ENCODE assay signal across 8 mouse cellular contexts in the genomic region with DNA sequence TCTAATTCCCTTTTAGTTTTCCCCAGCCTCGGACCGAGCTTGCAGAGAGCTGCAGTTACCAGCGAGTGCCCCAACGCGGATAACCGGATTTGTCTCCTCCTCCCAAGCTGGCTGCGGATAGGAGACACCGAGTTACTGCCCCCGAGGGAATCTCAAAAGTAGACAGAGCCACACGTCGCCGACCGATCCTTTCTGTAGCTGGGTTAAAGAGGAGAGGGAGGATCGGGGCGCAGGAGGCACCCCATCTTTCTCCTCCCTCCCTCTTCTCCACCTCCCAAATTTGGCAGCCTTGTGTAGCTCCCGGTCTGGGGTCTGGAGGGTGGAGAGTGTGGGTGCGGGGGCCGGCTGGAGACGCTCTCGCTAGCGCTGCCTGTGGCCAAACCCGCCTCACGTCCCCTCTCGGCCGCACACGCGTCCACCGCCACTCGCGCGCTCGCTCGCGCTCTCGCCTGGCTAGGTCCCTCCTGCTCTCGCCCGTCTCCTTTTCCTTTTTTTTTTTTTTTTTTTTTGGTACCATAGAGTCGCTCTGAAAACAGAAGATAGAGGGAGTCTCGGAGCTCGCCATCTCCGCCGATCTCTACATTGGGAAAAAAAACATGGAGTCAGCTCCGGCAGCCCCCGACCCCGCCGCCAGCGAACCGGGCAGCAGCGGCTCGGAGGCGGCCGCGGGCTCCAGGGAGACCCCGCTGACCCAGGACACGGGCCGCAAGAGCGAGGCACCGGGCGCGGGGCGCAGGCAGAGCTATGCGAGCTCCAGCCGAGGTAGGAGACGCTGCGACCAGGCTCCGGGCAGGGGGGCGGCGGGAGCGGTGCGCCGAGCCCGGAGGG. TPM values are rescaled to one million over a fixed set of nuclear protein-coding genes. Genes with fewer than 3 reads are reported as not detected.
A peak's percentile ranks its signal among the peaks of the same experiment; 100 is the strongest.
DNase-seq lines count a peak whose midpoint lies in the region; ATAC-seq and TF ChIP-seq lines count a peak whose summit lies in the region.

Rora (plus strand) TSS at position 576 of the 828 bp plus-strand sequence.

- no peak for TF ChIP-seq CTCF in spleen, adult 2 months (IDR thresholded peaks at IDR 0.05; ENCODE audit: extremely low read depth, insufficient read depth, insufficient read length, insufficient replicate concordance)
- 0 out of 2 replicates have a peak, but pooled peaks have one; percentile 10 for TF ChIP-seq CTCF in kidney, adult 2 months (conservative IDR thresholded peaks at IDR 0.05; ENCODE audit: insufficient read depth, insufficient read length, low read depth, low read length)

- H3K4me1 ChIP-seq in spleen, adult 2 months (ENCODE audit: control insufficient read depth, insufficient read depth, insufficient read length) = no peaks in the 10 kb centered on the region
- H3K4me1 ChIP-seq in embryonic facial prominence, embryonic 14.5 days (ENCODE audit: control insufficient read depth, insufficient read depth, low read length) = 0 out of 2 replicates have a peak, but pooled peaks cover 6% of the 10 kb centered on the region
- no peaks in the 10 kb centered on the region for H3K4me1 ChIP-seq in kidney, adult 2 months (ENCODE audit: control insufficient read depth, insufficient read depth, low read length)
- H3K4me1 ChIP-seq in limb, embryonic 12.5 days (replicated peaks) = peaks cover 7% of the 10 kb centered on the region
- H3K4me1 ChIP-seq in midbrain, embryonic 16.5 days (ENCODE audit: control insufficient read depth, insufficient read depth, low read length) = peaks cover 17% of the 10 kb centered on the region; the same call in 1 of the 2 replicates

- TF ChIP-seq POLR2A in spleen, adult 2 months (IDR thresholded peaks at IDR 0.05; ENCODE audit: low read depth, low read length) = no peak
- TF ChIP-seq POLR2A in kidney, adult 2 months (IDR thresholded peaks at IDR 0.05; ENCODE audit: low read depth, low read length) = no peak

- H3K9ac ChIP-seq in embryonic facial prominence, embryonic 14.5 days (ENCODE audit: low read depth, low read length) = peak within 1 kb of the TSS; percentile 86
- H3K9ac ChIP-seq in limb, embryonic 12.5 days (replicated peaks) = peak within 1 kb of the TSS; percentile 79
- peak within 1 kb of the TSS; percentile 91 for H3K9ac ChIP-seq in midbrain, embryonic 16.5 days (ENCODE audit: low read depth, low read length)

- DNase-seq in spleen, adult 2 months (ENCODE audit: low read depth in 1 of 2, low spot score in 2 of 2) = no peak
- no peak for DNase-seq in spleen, postnatal 14 days (ENCODE audit: low spot score in 2 of 2)
- DNase-seq in embryonic facial prominence, embryonic 14.5 days (ENCODE audit: low spot score) = peak; percentile 89
- DNase-seq in heart, adult 8-10 months (ENCODE audit: low spot score) = peak; percentile 36
- DNase-seq in kidney, adult 2 months = peak; percentile 61
- DNase-seq in testis, postnatal 10 days (ENCODE audit: low spot score) = peak; percentile 73

- peaks cover 11% of the 10 kb centered on the region for H3K27me3 ChIP-seq in spleen, adult 2 months (ENCODE audit: control insufficient read depth, insufficient read depth, low read length)
- H3K27me3 ChIP-seq in embryonic facial prominence, embryonic 14.5 days (replicated peaks; ENCODE audit: control insufficient read depth, insufficient read depth, low read length) = no peaks in the 10 kb centered on the region
- no peaks in the 10 kb centered on the region for H3K27me3 ChIP-seq in kidney, adult 2 months (replicated peaks; ENCODE audit: control insufficient read depth, insufficient read depth, low read length)
- peaks cover 17% of the 10 kb centered on the region for H3K27me3 ChIP-seq in limb, embryonic 12.5 days
- no peaks in the 10 kb centered on the region for H3K27me3 ChIP-seq in midbrain, embryonic 16.5 days (ENCODE audit: control insufficient read depth, insufficient read depth, low read depth, low read length)

- H3K4me3 ChIP-seq in spleen, adult 2 months (ENCODE audit: extremely low read depth, insufficient read depth, insufficient read length) = peak within 1 kb of the TSS; percentile 36; the same call in 1 of the 2 replicates
- peak within 1 kb of the TSS; percentile 86 for H3K4me3 ChIP-seq in embryonic facial prominence, embryonic 14.5 days (ENCODE audit: low read depth, low read length)
- peak within 1 kb of the TSS; percentile 84 for H3K4me3 ChIP-seq in kidney, adult 2 months (ENCODE audit: insufficient read depth, low read depth, low read length)
- peak within 1 kb of the TSS; percentile 83 for H3K4me3 ChIP-seq in limb, embryonic 12.5 days (replicated peaks)
- peak within 1 kb of the TSS; percentile 82 for H3K4me3 ChIP-seq in midbrain, embryonic 16.5 days (ENCODE audit: low read depth, low read length)

- 2% methylated on average over 71 of the region's 72 CpGs for WGBS in spleen, adult 2 months
- WGBS in embryonic facial prominence, embryonic 14.5 days = under 1% methylated on average over 56 of the region's 72 CpGs
- WGBS in kidney, adult 2 months = under 1% methylated on average over 72 of the region's 72 CpGs
- WGBS in limb, embryonic 12.5 days = under 1% methylated on average over 72 of the region's 72 CpGs
- under 1% methylated on average over 71 of the region's 72 CpGs for WGBS in midbrain, embryonic 16.5 days

- no peak within 1 kb of the TSS for H3K27ac ChIP-seq in spleen, adult 2 months (ENCODE audit: insufficient read depth, low read length)
- peak within 1 kb of the TSS; percentile 95 for H3K27ac ChIP-seq in embryonic facial prominence, embryonic 14.5 days (replicated peaks; ENCODE audit: low read depth, low read length)
- H3K27ac ChIP-seq in kidney, adult 2 months (ENCODE audit: insufficient read depth, low read depth, low read length) = no peak within 1 kb of the TSS
- H3K27ac ChIP-seq in limb, embryonic 12.5 days = peak within 1 kb of the TSS; percentile 90
- H3K27ac ChIP-seq in midbrain, embryonic 16.5 days (ENCODE audit: low read length) = peak within 1 kb of the TSS; percentile 95

- H3K4me2 ChIP-seq in embryonic facial prominence, embryonic 14.5 days (ENCODE audit: low read depth, low read length) = peak within 1 kb of the TSS; percentile 90
- H3K4me2 ChIP-seq in limb, embryonic 12.5 days = peak within 1 kb of the TSS; percentile 97
- peak within 1 kb of the TSS; percentile 75 for H3K4me2 ChIP-seq in midbrain, embryonic 16.5 days (ENCODE audit: low read length)

- no peaks in the 10 kb centered on the region for H3K36me3 ChIP-seq in spleen, adult 2 months (ENCODE audit: control insufficient read depth, insufficient read depth, low read length)
- no peaks in the 10 kb centered on the region for H3K36me3 ChIP-seq in embryonic facial prominence, embryonic 14.5 days (ENCODE audit: control insufficient read depth, insufficient read depth, low read length)
- H3K36me3 ChIP-seq in kidney, adult 2 months (ENCODE audit: control insufficient read depth, insufficient read depth, low read length) = no peaks in the 10 kb centered on the region
- no peaks in the 10 kb centered on the region for H3K36me3 ChIP-seq in limb, embryonic 12.5 days
- H3K36me3 ChIP-seq in midbrain, embryonic 16.5 days (ENCODE audit: control insufficient read depth, insufficient read depth, low read length) = no peaks in the 10 kb centered on the region

- no peaks in the 10 kb centered on the region for H3K9me3 ChIP-seq in embryonic facial prominence, embryonic 14.5 days (ENCODE audit: control insufficient read depth, low read length)
- H3K9me3 ChIP-seq in limb, embryonic 12.5 days = no peaks in the 10 kb centered on the region
- no peaks in the 10 kb centered on the region for H3K9me3 ChIP-seq in midbrain, embryonic 16.5 days (replicated peaks; ENCODE audit: control insufficient read depth, low read length, poor library complexity, severe bottlenecking)

- peak; percentile 87 for ATAC-seq in embryonic facial prominence, embryonic 14.5 days (ENCODE audit: low read depth)
- peak; percentile 85 for ATAC-seq in limb, embryonic 12.5 days (ENCODE audit: insufficient number of reproducible peaks, insufficient read depth, low FRiP score, low TSS enrichment, low read depth)
- peak; percentile 88 for ATAC-seq in midbrain, embryonic 16.5 days

RNA-seq across cellular contexts. Expression of gene Rora, which starts in this region (rescaled TPM):
- polyA plus RNA-seq in spleen, adult 2 months (2012; rRNA removed) = 1.7 and 2.3 TPM in 2 replicates
- polyA plus RNA-seq in embryonic facial prominence, embryonic 14.5 days (2014; fragmentation: Nextera tagmentation; extraction: Ambion mirVana) = 11.4 and 12.3 TPM in 2 replicates
- total RNA-seq in heart, adult 8-10 months (2022) = 10 to 100 TPM; 24.7 to 30.8 (median 25.9) TPM
- 15.5 and 18.2 TPM in 2 replicates for polyA plus RNA-seq in kidney, adult 2 months (2012; rRNA removed)
- 6.0 and 6.9 TPM in 2 replicates for polyA plus RNA-seq in limb, embryonic 12.5 days (2016; fragmentation: Nextera tagmentation; extraction: Ambion mirVana)
- polyA plus RNA-seq in midbrain, embryonic 16.5 days (2015; fragmentation: Nextera tagmentation; extraction: Ambion mirVana) = 43.6 and 52.5 TPM in 2 replicates

Comparison
In these comparisons a context has a peak if more than half of its experiments do, and no peak if none do; other contexts are left out.
1. DNase-seq: peak in embryonic facial prominence, embryonic 14.5 days (single experiment), heart, adult 8-10 months (single experiment), kidney, adult 2 months (single experiment) and testis, postnatal 10 days (single experiment); none in spleen, adult 2 months (0 of 2) and spleen, postnatal 14 days (0 of 2).
2. H3K27ac ChIP-seq: peak in embryonic facial prominence, embryonic 14.5 days (single experiment), limb, embryonic 12.5 days (single experiment) and midbrain, embryonic 16.5 days (single experiment); none in spleen, adult 2 months (single experiment) and kidney, adult 2 months (single experiment).
3. H3K4me3 ChIP-seq: peak in every context shown above with its lines; median percentile 86 in embryonic facial prominence, embryonic 14.5 days; 84 in kidney, adult 2 months; 83 in limb, embryonic 12.5 days; 82 in midbrain, embryonic 16.5 days; 36 in spleen, adult 2 months.
4. Peak in every context shown above with its lines, with median percentiles within 50 percentile points of each other: ATAC-seq, H3K4me2 ChIP-seq and H3K9ac ChIP-seq.